20 mouse cellular contexts compared by ENCODE assay signal in genomic region chr6:54481390-54482112, GRCm38 (mm10). TPM values are rescaled to one million over a fixed set of nuclear protein-coding genes. Genes with fewer than 3 reads are reported as not detected.
"Had no signal": no experiment of that assay in that cellular context is flagged by ENCODE, and none has a peak within 500 bp of the region (broad histone marks: within the 10 kb centered on the region; RNA-seq: fewer than 3 reads in every experiment).

No protein-coding gene starts in this region.

- H3K36me3 ChIP-seq: lung, embryonic 15.5 days; midbrain, embryonic 13.5 days; neural tube, embryonic 13.5 days; neural tube, embryonic 15.5 days had no signal

- H3K9me3 ChIP-seq: lung, embryonic 15.5 days; midbrain, embryonic 13.5 days; neural tube, embryonic 13.5 days; neural tube, embryonic 15.5 days had no signal

- H3K9ac ChIP-seq: liver, postnatal 0 days; lung, embryonic 15.5 days; midbrain, embryonic 13.5 days; neural tube, embryonic 13.5 days; neural tube, embryonic 15.5 days had no signal

- H3K4me3 ChIP-seq: lung, embryonic 15.5 days; megakaryocyte, embryonic 14.5 days; midbrain, embryonic 13.5 days; myocyte; neural tube, embryonic 13.5 days; neural tube, embryonic 15.5 days had no signal

- DNase-seq: liver, postnatal 0 days; lung, adult 2 months; lung, postnatal 14 days; lung, postnatal 36 days; right cerebral cortex, postnatal 14 days; spleen, adult 18-20 months; thymus, adult 18-20 months; thymus, postnatal 14 days; thymus, postnatal 36 days had no signal

- H3K4me1 ChIP-seq: megakaryocyte, embryonic 14.5 days had no signal

- H3K27ac ChIP-seq: lung, embryonic 15.5 days; macrophage; midbrain, embryonic 13.5 days; neural tube, embryonic 13.5 days; neural tube, embryonic 15.5 days had no signal

- H3K4me2 ChIP-seq: lung, embryonic 15.5 days; midbrain, embryonic 11.5 days; midbrain, embryonic 13.5 days; neural tube, embryonic 13.5 days; neural tube, embryonic 15.5 days had no signal

- ATAC-seq: liver, postnatal 0 days; lung, postnatal 0 days; midbrain, embryonic 13.5 days; midbrain, embryonic 16.5 days had no signal

- H3K27me3 ChIP-seq: midbrain, embryonic 13.5 days; neural tube, embryonic 15.5 days had no signal

RNA-seq across cellular contexts. Expression of gene Wipf3, which starts 52.1 kb away (rescaled TPM):
- total RNA-seq: megakaryocyte progenitor cell, adult 5-6 weeks had no signal
- polyA plus RNA-seq: macrophage had no signal
